Mouse (Mus musculus) central nervous system, embryonic 18 days (tissue): ENCODE data around the gene Spaca9. TPM values are rescaled to one million over a fixed set of nuclear protein-coding genes. Genes with fewer than 3 reads are reported as not detected.

ENCODE experiments used
- polyA plus RNA-seq: library from polyadenylated mRNA; depleted of rRNA; stranded (reverse); fragments of >200 nt; gene quantifications from 2 replicates; pipeline ENCODE4 v1.2.3, GENCODE M21; 2012; rRNA removed

Spaca9 gene
- 0.88 and 1.3 TPM in 2 replicates for polyA plus RNA-seq

DNA sequence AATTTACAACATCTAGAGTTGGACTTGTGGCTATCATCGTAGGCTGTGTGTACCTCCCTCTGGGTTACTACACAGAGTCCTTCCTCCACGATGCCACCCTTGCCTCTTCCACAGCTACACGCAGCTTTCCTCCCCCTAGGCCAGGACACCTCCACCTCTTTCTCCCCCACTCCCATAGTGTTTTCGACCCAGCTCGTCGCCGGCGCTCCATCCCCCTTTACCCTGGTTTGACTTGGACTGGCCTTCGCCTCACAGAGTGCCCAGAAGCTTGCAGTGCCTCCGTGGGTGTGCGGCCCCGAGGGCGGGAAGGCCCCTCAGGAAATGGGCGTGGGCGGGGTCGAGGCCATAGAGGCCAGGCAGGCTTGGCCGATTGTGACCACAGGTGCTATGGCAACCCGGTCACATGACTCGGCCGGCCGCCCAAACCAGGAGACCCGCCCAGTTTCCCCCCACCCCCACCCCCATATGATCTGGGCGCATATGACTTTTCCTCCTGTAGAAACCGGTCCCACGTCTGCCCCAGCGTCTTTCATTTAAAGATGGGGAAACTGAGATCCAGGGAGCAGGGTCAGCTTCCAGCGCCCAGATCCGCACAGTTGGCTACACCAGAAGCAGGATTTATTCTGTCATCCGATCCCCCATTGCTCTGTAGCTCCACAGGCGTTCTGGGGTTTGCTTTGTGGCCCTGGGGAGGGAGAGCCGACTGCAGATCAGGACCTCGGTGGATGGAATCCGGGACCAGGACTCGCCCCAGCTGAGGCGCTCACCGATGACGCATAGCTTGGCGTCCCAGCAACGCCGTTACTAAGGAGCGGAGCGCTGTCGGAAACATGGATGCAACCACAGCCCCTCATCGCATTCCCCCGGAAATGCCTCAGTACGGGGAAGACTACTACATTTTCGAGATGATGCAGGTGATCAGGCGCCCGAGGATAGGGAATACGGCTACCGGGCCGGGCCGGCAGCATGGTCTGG lies at the start of gene Spaca9, which contains the start of gene Ak8:
Gene Spaca9 (minus strand): TSS at position 367 of the 975 bp plus-strand sequence.
Gene Ak8 (plus strand): TSS at position 804 of the 975 bp plus-strand sequence.

Other genes starting within 250 kb of the Spaca9 start
- 2.3 and 3.1 TPM in 2 replicates for gene 1700007K13Rik, start 233.4 kb downstream of the Spaca9 start, polyA plus RNA-seq
- 42.0 and 43.0 TPM in 2 replicates for gene Mrps2, start 231.7 kb downstream of the Spaca9 start, polyA plus RNA-seq
- 1.4 TPM in 2 replicates for gene Gbgt1, start 202.8 kb downstream of the Spaca9 start, polyA plus RNA-seq
- gene Gm10134, start 193.6 kb downstream of the Spaca9 start, polyA plus RNA-seq, result 0.47 and 0.78 TPM in 2 replicates
- gene Ralgds, start 186.6 kb downstream of the Spaca9 start, polyA plus RNA-seq, result 166 and 171 TPM in 2 replicates
- 0.05 and 0.08 TPM in 2 replicates for gene Cel, start 136.3 kb downstream of the Spaca9 start, polyA plus RNA-seq
- gene Gtf3c5, start 116.0 kb downstream of the Spaca9 start, polyA plus RNA-seq, result 38.7 and 40.5 TPM in 2 replicates
- 0.03 TPM in 1 of 2 replicates, not detected in the other for gene Gfi1b, start 77.7 kb downstream of the Spaca9 start, polyA plus RNA-seq
- 38.8 and 39.1 TPM in 2 replicates for gene Tsc1, start 58.5 kb downstream of the Spaca9 start, polyA plus RNA-seq
- gene Ak8, start 437 bp upstream of the Spaca9 start, polyA plus RNA-seq, result 1.7 and 2.0 TPM in 2 replicates
- gene Gtf3c4, start 140.6 kb upstream of the Spaca9 start, polyA plus RNA-seq, result 23.3 and 23.5 TPM in 2 replicates
- 12.5 and 12.9 TPM in 2 replicates for gene Ddx31, start 140.7 kb upstream of the Spaca9 start, polyA plus RNA-seq
- 10.6 and 13.4 TPM in 2 replicates for gene Barhl1, start 216.9 kb upstream of the Spaca9 start, polyA plus RNA-seq